30 mouse cellular contexts compared by ENCODE assay signal in the genomic region with DNA sequence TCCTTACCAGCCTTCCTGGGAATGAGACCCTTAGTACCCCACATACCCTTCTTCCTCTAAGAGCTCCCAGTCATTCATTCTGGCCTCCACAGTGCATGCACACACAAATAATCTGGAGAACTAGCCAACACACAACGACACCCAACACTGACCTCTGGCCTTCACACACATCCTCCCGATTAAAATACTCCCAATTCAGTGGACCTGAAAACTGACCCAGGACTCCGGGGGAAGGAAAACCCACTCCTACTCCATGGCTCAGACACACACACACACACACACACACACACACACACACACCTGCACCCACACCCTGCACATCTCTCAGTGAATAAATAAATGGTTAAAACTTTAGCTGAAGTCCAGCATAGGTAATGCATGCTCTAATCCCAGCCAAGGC. TPM values are rescaled to one million over a fixed set of nuclear protein-coding genes. Genes with fewer than 3 reads are reported as not detected.
DNase-seq lines count a peak whose midpoint lies in the region; ATAC-seq and TF ChIP-seq lines count a peak whose summit lies in the region.
"Had no signal": no experiment of that assay in that cellular context is flagged by ENCODE, and none has a peak within 500 bp of the region (broad histone marks: within the 10 kb centered on the region; RNA-seq: fewer than 3 reads in every experiment).

No protein-coding gene starts in this region.

- peaks cover 92% of the 10 kb centered on the region for H3K36me3 ChIP-seq in kidney, embryonic 15.5 days
- H3K36me3 ChIP-seq in kidney, embryonic 14.5 days (ENCODE audit: control insufficient read depth, insufficient read depth, low read length) = peaks cover 79% of the 10 kb centered on the region
- H3K36me3 ChIP-seq in heart, embryonic 10.5 days = peaks cover 92% of the 10 kb centered on the region

- no peak overlapping the region for H3K4me2 ChIP-seq in kidney, embryonic 15.5 days
- no peak overlapping the region for H3K4me2 ChIP-seq in kidney, embryonic 14.5 days (replicated peaks; ENCODE audit: low read depth, low read length)
- H3K4me2 ChIP-seq: embryonic facial prominence, embryonic 12.5 days; embryonic facial prominence, embryonic 15.5 days; heart, embryonic 11.5 days; hindbrain, embryonic 12.5 days; hindbrain, embryonic 15.5 days had no signal

- intact Hi-C loops in gastrocnemius, adult 2 months (cut with DNase I) = no loop called here

- H3K4me3 ChIP-seq in gastrocnemius, adult 2 months = no peak overlapping the region
- H3K4me3 ChIP-seq in kidney, embryonic 15.5 days (replicated peaks) = no peak overlapping the region
- no peak overlapping the region for H3K4me3 ChIP-seq in kidney, embryonic 14.5 days (ENCODE audit: low read length)
- no peak overlapping the region for H3K4me3 ChIP-seq in heart, embryonic 10.5 days
- H3K4me3 ChIP-seq: embryonic facial prominence, embryonic 12.5 days; embryonic facial prominence, embryonic 15.5 days; heart, adult 2 months; hindbrain, embryonic 12.5 days; hindbrain, embryonic 15.5 days had no signal

- ATAC-seq in kidney, embryonic 15.5 days (replicated peaks; ENCODE audit: low FRiP score) = no peak
- no peak for ATAC-seq in kidney, embryonic 14.5 days (ENCODE audit: low FRiP score, low TSS enrichment)
- ATAC-seq: forebrain, embryonic 14.5 days; forebrain, postnatal 0 days; Patski had no signal

- WGBS in kidney, embryonic 15.5 days = 43% methylated on average over 3 of the region's 3 CpGs
- 60% methylated on average over 3 of the region's 3 CpGs for WGBS in kidney, embryonic 14.5 days
- 93% methylated on average over 3 of the region's 3 CpGs for WGBS in heart, embryonic 10.5 days

- peak overlapping the region; percentile 63 for H3K27ac ChIP-seq in gastrocnemius, adult 2 months
- no peak overlapping the region for H3K27ac ChIP-seq in kidney, embryonic 15.5 days
- no peak overlapping the region for H3K27ac ChIP-seq in kidney, embryonic 14.5 days (ENCODE audit: low read depth, low read length)
- H3K27ac ChIP-seq in heart, embryonic 10.5 days = no peak overlapping the region
- H3K27ac ChIP-seq: embryonic facial prominence, embryonic 12.5 days; embryonic facial prominence, embryonic 15.5 days; heart, adult 2 months; hindbrain, embryonic 12.5 days; hindbrain, embryonic 15.5 days had no signal

- H3K27me3 ChIP-seq in kidney, embryonic 15.5 days = no peaks in the 10 kb centered on the region
- H3K27me3 ChIP-seq in kidney, embryonic 14.5 days (ENCODE audit: control insufficient read depth, insufficient read depth, low read length) = no peaks in the 10 kb centered on the region
- no peaks in the 10 kb centered on the region for H3K27me3 ChIP-seq in heart, embryonic 10.5 days (ENCODE audit: insufficient read depth, poor library complexity, severe bottlenecking)
- H3K27me3 ChIP-seq: embryonic facial prominence, embryonic 12.5 days; embryonic facial prominence, embryonic 15.5 days; hindbrain, embryonic 12.5 days; hindbrain, embryonic 15.5 days; Patski had no signal

- DNase-seq in gastrocnemius, adult 2 months = no peak
- no peak for DNase-seq in gastrocnemius, postnatal 10 days
- DNase-seq in kidney, adult 8-10 months = peak; percentile 42 to 49
- peak; percentile 21 to 59 for DNase-seq in kidney, postnatal 25 days
- DNase-seq in heart, embryonic 10.5 days (ENCODE audit: low spot score) = no peak
- DNase-seq: adrenal gland, postnatal 36 days; cerebellum, adult 11 months; cerebellum, adult 9-11 months; forebrain, postnatal 0 days; gastrocnemius, postnatal 36 days; heart, adult 2 months had no signal

- 0 out of 2 replicates have a peak, but pooled peaks cover 2% of the 10 kb centered on the region for H3K4me1 ChIP-seq in kidney, embryonic 15.5 days
- H3K4me1 ChIP-seq in kidney, embryonic 14.5 days (ENCODE audit: control insufficient read depth, insufficient read depth, low read length) = no peaks in the 10 kb centered on the region
- peaks cover 15% of the 10 kb centered on the region for H3K4me1 ChIP-seq in heart, embryonic 10.5 days
- H3K4me1 ChIP-seq: embryonic facial prominence, embryonic 12.5 days; embryonic facial prominence, embryonic 15.5 days had no signal

- no peaks in the 10 kb centered on the region for H3K9me3 ChIP-seq in kidney, embryonic 15.5 days (replicated peaks)
- H3K9me3 ChIP-seq in kidney, embryonic 14.5 days (ENCODE audit: control insufficient read depth, low read length) = no peaks in the 10 kb centered on the region
- no peaks in the 10 kb centered on the region for H3K9me3 ChIP-seq in heart, embryonic 10.5 days
- H3K9me3 ChIP-seq: embryonic facial prominence, embryonic 12.5 days; embryonic facial prominence, embryonic 15.5 days; G1E; hindbrain, embryonic 12.5 days; hindbrain, embryonic 15.5 days had no signal

- H3K9ac ChIP-seq in kidney, embryonic 15.5 days = no peak overlapping the region
- no peak overlapping the region for H3K9ac ChIP-seq in kidney, embryonic 14.5 days (ENCODE audit: low read depth, low read length)
- H3K9ac ChIP-seq: embryonic facial prominence, embryonic 12.5 days; embryonic facial prominence, embryonic 15.5 days; hindbrain, embryonic 12.5 days; hindbrain, embryonic 15.5 days had no signal

- TF ChIP-seq CTCF in gastrocnemius, adult 2 months (IDR thresholded peaks at IDR 0.05) = no peak

RNA-seq across cellular contexts. Expression of gene Ywhag, which starts 14.5 kb away (rescaled TPM):
- 100 to 1,000 TPM; 289 to 303 TPM for total RNA-seq in gastrocnemius, adult 2 months (2021)
- 100 to 1,000 TPM; 302 to 322 TPM for total RNA-seq in gastrocnemius, postnatal 10 days (2021)
- polyA plus RNA-seq in kidney, embryonic 15.5 days (2015; fragmentation: Nextera tagmentation; extraction: Ambion mirVana) = 179 and 189 TPM in 2 replicates
- 90.2 and 105 TPM in 2 replicates for polyA plus RNA-seq in kidney, embryonic 14.5 days (2014; fragmentation: Nextera tagmentation; extraction: Ambion mirVana)
- 202 and 227 TPM in 2 replicates for polyA plus RNA-seq in heart, embryonic 10.5 days (2016; fragmentation: Nextera tagmentation; extraction: Ambion mirVana)

RNA-seq across cellular contexts. Expression of gene Hspb1, which starts 32.2 kb away (rescaled TPM):
- 100 to 1,000 TPM; 253 to 325 TPM for total RNA-seq in gastrocnemius, adult 2 months (2021)
- 100 to 1,000 TPM; 357 to 451 TPM for total RNA-seq in gastrocnemius, postnatal 10 days (2021)
- polyA plus RNA-seq in kidney, embryonic 15.5 days (2015; fragmentation: Nextera tagmentation; extraction: Ambion mirVana) = 70.0 and 72.9 TPM in 2 replicates
- polyA plus RNA-seq in kidney, embryonic 14.5 days (2014; fragmentation: Nextera tagmentation; extraction: Ambion mirVana) = 32.4 and 36.9 TPM in 2 replicates
- 655 and 948 TPM in 2 replicates for polyA plus RNA-seq in heart, embryonic 10.5 days (2016; fragmentation: Nextera tagmentation; extraction: Ambion mirVana)
- total RNA-seq: G1E; granulocyte monocyte progenitor cell, adult 5-6 weeks; hematopoietic stem cell, adult 5-6 weeks had no signal
- polyA plus RNA-seq: G1E had no signal

RNA-seq across cellular contexts. Expression of gene Ssc4d, which starts 54.4 kb away (rescaled TPM):
- under 1 TPM; 0.22 to 0.59 TPM for total RNA-seq in gastrocnemius, adult 2 months (2021)
- 1 to 10 TPM in 1 of 2 experiments, under 1 TPM in 1; 0.78 to 1.1 TPM for total RNA-seq in gastrocnemius, postnatal 10 days (2021)
- polyA plus RNA-seq in kidney, embryonic 15.5 days (2015; fragmentation: Nextera tagmentation; extraction: Ambion mirVana) = 9.6 and 10.1 TPM in 2 replicates
- 10.2 and 10.3 TPM in 2 replicates for polyA plus RNA-seq in kidney, embryonic 14.5 days (2014; fragmentation: Nextera tagmentation; extraction: Ambion mirVana)
- 2.3 and 5.2 TPM in 2 replicates for polyA plus RNA-seq in heart, embryonic 10.5 days (2016; fragmentation: Nextera tagmentation; extraction: Ambion mirVana)

RNA-seq across cellular contexts. Expression of gene Zp3, which starts 60.0 kb away (rescaled TPM):
- not detected for total RNA-seq in gastrocnemius, adult 2 months (2021)
- not detected for total RNA-seq in gastrocnemius, postnatal 10 days (2021)
- polyA plus RNA-seq in kidney, embryonic 15.5 days (2015; fragmentation: Nextera tagmentation; extraction: Ambion mirVana) = 0.30 TPM in 1 of 2 replicates, not detected in the other
- 0.29 TPM in 1 of 2 replicates, not detected in the other for polyA plus RNA-seq in kidney, embryonic 14.5 days (2014; fragmentation: Nextera tagmentation; extraction: Ambion mirVana)
- polyA plus RNA-seq in heart, embryonic 10.5 days (2016; fragmentation: Nextera tagmentation; extraction: Ambion mirVana) = not detected in 2 replicates
- total RNA-seq: adrenal gland, adult 18-20 months; adrenal gland, postnatal 36 days; common myeloid progenitor, adult 5-6 weeks; G1E; gastrocnemius, adult 8-10 months; gastrocnemius, postnatal 36 days; granulocyte monocyte progenitor cell, adult 5-6 weeks; heart, adult 2 months; heart, postnatal 25 days; hematopoietic stem cell, adult 5-6 weeks had no signal
- polyA plus RNA-seq: forebrain, embryonic 11.5 days; G1E; heart, adult 2 months; heart, embryonic 14.5 days; heart, postnatal 0 days had no signal

Comparison
In these comparisons a context has a peak if more than half of its experiments do, and no peak if none do; other contexts are left out.
1. DNase-seq: peak in kidney, adult 8-10 months (2 of 2) and kidney, postnatal 25 days (2 of 2); none in gastrocnemius, adult 2 months (single experiment), gastrocnemius, postnatal 10 days (single experiment) and heart, embryonic 10.5 days (single experiment).